Mouse (Mus musculus) brown adipose tissue, adult 24 weeks (tissue): Measurements from ENCODE around the gene Bsg. TPM values are rescaled to one million over a fixed set of nuclear protein-coding genes. Genes with fewer than 3 reads are reported as not detected.

Source experiments
- H3K27ac ChIP-seq: fragments of 200-500 bp; replicated peaks from 2 replicates; pipeline ENCODE4 v1.5.1; 2012; ENCODE audit warnings: low read depth, mild to moderate bottlenecking, low read length
- H3K4me1 ChIP-seq: fragments of 200-500 bp; 2 replicates; pipeline ENCODE4 v1.6.1; 2012; ENCODE audit warnings: low read length, mixed read lengths; ENCODE audit not compliant: control insufficient read depth, insufficient read depth, insufficient read length
- H3K4me3 ChIP-seq: fragments of 200-500 bp; 2 replicates; pipeline ENCODE4 v1.5.1; 2012; ENCODE audit warnings: low read depth, mild to moderate bottlenecking, low read length, moderate library complexity; ENCODE audit not compliant: insufficient read depth
- polyA plus RNA-seq: library from polyadenylated mRNA; stranded (reverse); fragments of >200 nt; gene quantifications from 2 replicates; pipeline ENCODE4 v1.2.4, GENCODE M21; 2012; ENCODE audit not compliant: missing spikeins, insufficient read depth, insufficient read length

The Bsg gene
- polyA plus RNA-seq, 1 experiment = 669 TPM

- no peaks in the 10 kb centered on the region for H3K4me1 ChIP-seq
- no peak overlapping the region for H3K4me3 ChIP-seq
- no peak overlapping the region for H3K27ac ChIP-seq
Measured at GRCm38 (mm10) chr10:79728323-79729249, 24.3 kb downstream of the Bsg start.

- no peak overlapping the region for H3K4me3 ChIP-seq
- H3K4me1 ChIP-seq = no peaks in the 10 kb centered on the region
- H3K27ac ChIP-seq = no peak overlapping the region
Measured at GRCm38 (mm10) chr10:79729357-79729965, 25.2 kb downstream of the Bsg start.

DNA sequence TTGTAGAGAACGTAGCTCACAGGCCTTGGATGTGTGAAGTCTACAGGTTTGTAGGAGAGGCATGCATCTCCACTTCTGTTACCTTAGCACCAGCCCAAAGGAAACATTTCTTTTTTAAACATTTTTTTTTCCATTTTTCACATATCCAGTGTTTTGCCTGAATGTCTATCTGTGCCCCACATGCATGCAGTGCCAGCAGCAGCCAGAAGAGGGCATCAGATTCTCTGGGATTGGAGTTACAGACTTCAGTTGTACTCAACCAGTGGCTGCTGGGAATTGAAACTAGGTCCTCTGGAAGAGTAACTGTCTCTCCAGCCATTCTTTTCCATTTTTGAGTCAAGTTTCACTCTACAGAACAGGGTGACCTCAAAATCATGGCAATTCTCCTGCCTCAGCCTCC lies 28.2 kb downstream of the Bsg start:
- H3K4me3 ChIP-seq = no peak overlapping the region
- H3K27ac ChIP-seq = no peak overlapping the region
- no peaks in the 10 kb centered on the region for H3K4me1 ChIP-seq

GRCm38 (mm10) chr10:79733847-79734246 lies 29.6 kb downstream of the Bsg start:
- Histone ChIP-seq H3K27ac (no peak overlapping the region), H3K4me3 (no peak overlapping the region), H3K4me1 (no peaks in the 10 kb centered on the region)

DNA sequence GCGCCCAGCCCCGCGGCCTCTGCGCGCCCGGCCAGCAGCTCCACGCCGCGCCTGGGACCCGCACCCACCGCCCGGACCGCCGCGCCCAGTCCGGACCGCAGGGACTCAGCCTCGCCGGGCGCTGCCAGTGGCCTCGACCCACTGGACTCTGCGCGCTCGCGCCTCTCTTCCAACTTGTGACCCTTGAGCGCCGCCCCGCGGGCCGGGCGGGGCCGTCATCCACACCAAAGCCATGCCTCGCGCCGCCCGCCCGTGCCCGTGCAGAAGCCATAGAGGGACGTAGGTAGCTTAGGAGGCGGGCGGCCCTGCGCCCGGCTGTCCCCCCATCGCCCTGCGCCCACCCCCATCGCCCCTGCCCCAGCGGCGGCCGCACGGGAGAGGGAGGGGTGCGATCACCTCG lies 31.1 kb downstream of the Bsg start:
- Histone ChIP-seq H3K27ac (no peak overlapping the region), H3K4me3 (no peak overlapping the region), H3K4me1 (no peaks in the 10 kb centered on the region)

- Histone ChIP-seq H3K4me1 (no peaks in the 10 kb centered on the region), H3K4me3 (no peak overlapping the region), H3K27ac (no peak overlapping the region)
Measured at GRCm38 (mm10) chr10:79736706-79737105, 32.4 kb downstream of the Bsg start.

- Histone ChIP-seq H3K4me3 (no peak overlapping the region), H3K27ac (no peak overlapping the region), H3K4me1 (no peaks in the 10 kb centered on the region)
Measured at GRCm38 (mm10) chr10:79738259-79738658, 34.0 kb downstream of the Bsg start.

GRCm38 (mm10) chr10:79739234-79739633 lies 34.9 kb downstream of the Bsg start:
- no peaks in the 10 kb centered on the region for H3K4me1 ChIP-seq
- no peak overlapping the region for H3K4me3 ChIP-seq
- H3K27ac ChIP-seq = no peak overlapping the region

DNA sequence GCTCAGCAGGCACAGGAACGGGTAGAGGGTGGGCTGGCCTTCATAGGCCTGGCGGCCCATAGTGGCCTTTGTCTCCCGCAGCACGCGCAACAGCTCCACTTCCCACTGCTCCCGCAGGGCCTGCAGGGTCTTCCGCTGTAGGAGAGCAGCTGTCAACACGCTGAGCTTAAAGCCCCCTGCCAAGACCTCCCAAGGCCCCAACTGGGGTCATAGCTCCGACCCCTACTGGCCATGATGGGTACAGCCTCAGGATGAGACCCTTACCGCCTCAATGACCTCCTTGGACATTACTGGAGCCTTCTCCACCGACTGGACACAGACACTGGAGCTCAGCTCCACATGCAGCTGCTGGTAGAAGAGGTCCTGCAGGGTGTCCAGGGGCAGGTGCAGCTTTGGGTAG lies 36.6 kb downstream of the Bsg start:
- Histone ChIP-seq H3K4me1 (no peaks in the 10 kb centered on the region), H3K27ac (no peak overlapping the region), H3K4me3 (no peak overlapping the region)

DNA sequence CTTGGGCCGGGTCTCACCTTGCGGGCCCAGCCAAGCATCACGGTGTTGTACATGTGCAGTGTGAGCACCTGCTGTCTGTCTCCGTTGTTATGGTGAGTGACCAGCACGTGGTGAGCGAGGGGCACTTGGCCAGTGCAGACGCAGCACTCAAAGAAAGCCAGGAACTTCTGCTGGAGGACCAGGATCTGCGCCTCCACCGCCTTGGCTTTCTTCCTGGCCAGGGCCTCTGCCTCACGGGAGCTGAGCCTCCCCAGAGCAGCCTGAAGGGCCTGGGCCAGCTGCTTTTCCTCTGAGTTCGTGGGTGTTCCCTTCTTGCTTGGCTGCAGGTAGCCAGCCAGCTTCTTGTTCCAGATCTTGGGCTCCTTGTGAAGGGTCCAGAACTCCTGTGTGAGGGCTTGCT lies 38.9 kb downstream of the Bsg start:
- Histone ChIP-seq H3K4me1 (no peaks in the 10 kb centered on the region), H3K4me3 (no peak overlapping the region), H3K27ac (no peak overlapping the region)

- Histone ChIP-seq H3K27ac (no peak overlapping the region), H3K4me3 (no peak overlapping the region), H3K4me1 (no peaks in the 10 kb centered on the region)
Measured at GRCm38 (mm10) chr10:79743650-79744365, 39.5 kb downstream of the Bsg start.

DNA sequence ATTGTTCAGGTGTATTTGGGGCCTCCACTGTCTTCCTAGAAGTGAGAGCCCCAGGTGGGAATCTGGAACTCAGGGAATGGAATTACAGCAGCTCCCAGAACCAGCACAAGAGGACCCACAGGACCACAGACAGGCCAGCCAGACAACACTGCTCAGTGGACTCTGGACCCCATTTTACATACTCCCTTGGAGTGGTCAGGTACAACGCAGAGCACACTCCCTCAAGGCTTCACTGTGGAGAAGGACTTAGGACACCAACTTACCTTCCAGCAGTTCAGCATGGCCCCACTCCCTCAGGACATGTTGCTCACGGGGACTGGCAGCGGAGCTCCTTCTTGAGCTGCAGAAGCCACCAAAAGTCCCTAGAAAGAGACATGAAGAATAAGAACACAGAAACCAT lies 41.1 kb downstream of the Bsg start:
- Histone ChIP-seq H3K4me3 (peak overlapping the region; percentile 90), H3K27ac (no peak overlapping the region), H3K4me1 (no peaks in the 10 kb centered on the region)

DNA sequence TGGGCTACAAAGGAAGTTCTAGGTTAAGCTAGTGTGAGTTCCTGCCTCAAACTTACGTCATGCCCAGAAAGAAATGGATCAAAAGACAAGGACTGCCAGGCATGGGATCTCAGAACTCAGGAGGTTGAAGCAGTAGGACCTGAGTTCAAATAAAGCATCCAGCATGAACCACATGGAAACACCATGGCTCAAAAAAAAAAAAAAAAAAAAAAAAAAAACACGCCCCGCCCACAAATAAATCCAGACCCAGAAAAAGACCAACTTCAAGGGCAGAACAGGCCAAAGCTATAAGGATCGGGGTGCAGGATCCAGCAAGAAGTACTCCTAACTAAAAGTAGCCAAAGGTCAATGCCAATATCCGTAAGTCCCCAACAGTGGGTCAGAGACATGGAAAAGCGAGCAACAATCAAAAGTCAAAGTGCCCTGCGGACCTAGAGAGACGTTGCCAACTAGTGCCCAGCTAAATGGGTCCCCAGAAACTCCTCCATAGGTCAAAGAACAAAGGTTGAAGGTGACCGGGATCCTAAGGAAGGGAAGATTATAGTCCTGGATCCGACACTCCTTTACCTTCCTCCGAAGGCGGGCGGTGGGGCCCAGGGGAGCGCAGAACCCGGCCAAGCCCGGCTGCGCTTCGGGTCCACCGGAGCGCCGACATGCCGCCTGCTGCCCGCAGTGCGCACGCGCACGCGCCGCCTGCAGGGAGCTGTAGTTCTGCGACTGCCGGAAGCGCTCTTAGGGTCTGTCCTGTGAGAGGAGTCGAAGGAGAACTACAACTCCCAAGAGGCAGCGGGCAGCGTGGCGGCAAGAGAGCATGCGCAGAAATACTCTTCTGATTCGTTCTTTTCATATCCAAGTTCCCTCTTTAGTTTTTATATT lies 41.8 kb downstream of the Bsg start, which contains the start of gene Polrmt:
Polrmt (minus strand) TSS at position 684 of the 876 bp plus-strand sequence.
- Histone ChIP-seq H3K4me1 (no peaks in the 10 kb centered on the region), H3K4me3 (peak within 1 kb of the TSS; percentile 90), H3K27ac (peak within 1 kb of the TSS; percentile 81)

- no peaks in the 10 kb centered on the region for H3K4me1 ChIP-seq
- no peak overlapping the region for H3K27ac ChIP-seq
- no peak overlapping the region for H3K4me3 ChIP-seq
Measured at GRCm38 (mm10) chr10:79746774-79747151, 42.5 kb downstream of the Bsg start.

DNA sequence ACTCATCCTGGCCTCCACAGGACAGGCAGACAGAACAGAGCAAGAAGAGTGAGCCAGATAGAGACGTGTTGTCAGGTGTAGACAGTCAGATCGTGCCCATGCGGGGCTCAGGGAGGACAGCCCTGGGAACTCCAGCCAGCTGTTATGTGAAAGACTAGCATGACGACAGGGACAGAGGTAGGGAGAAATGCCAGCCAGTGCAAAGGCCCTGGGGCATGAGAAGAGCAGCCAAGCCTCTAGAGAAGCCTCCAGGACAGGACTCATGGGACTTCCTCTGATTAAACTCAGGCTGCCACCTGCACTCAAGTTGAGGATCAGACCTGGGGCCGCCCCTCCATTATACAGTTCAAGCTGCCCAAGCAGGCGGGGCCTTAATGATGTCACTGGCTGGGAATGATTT lies 44.2 kb downstream of the Bsg start:
- Histone ChIP-seq H3K4me3 (no peak overlapping the region), H3K4me1 (no peaks in the 10 kb centered on the region), H3K27ac (no peak overlapping the region)
